ENCODE assay signal across 13 mouse cellular contexts in genomic region chr5:117347838-117348237, GRCm38 (mm10). TPM values are rescaled to one million over a fixed set of nuclear protein-coding genes. Genes with fewer than 3 reads are reported as not detected.
A peak's percentile ranks its signal among the peaks of the same experiment; 100 is the strongest.
DNase-seq lines count a peak whose midpoint lies in the region; ATAC-seq and TF ChIP-seq lines count a peak whose summit lies in the region.
"Had no signal": no experiment of that assay in that cellular context is flagged by ENCODE, and none has a peak within 500 bp of the region (broad histone marks: within the 10 kb centered on the region; RNA-seq: fewer than 3 reads in every experiment).

No protein-coding gene starts in this region.

- H3K4me1 ChIP-seq in heart, embryonic 11.5 days (ENCODE audit: control insufficient read depth, insufficient read depth, low read length), result no peaks in the 10 kb centered on the region
- H3K4me1 ChIP-seq in liver, embryonic 11.5 days (replicated peaks; ENCODE audit: control insufficient read depth, insufficient read depth, low read length), result no peaks in the 10 kb centered on the region
- no peaks in the 10 kb centered on the region for H3K4me1 ChIP-seq in liver, postnatal 0 days (ENCODE audit: insufficient read depth)
- H3K4me1 ChIP-seq in ES-E14 (ENCODE audit: control insufficient read depth in 2 of 2, insufficient read depth in 2 of 2, low read length in 2 of 2, poor library complexity in 1 of 2), result peaks cover 7 to 17% of the 10 kb centered on the region in 2 experiments
- H3K4me1 ChIP-seq in limb, embryonic 10.5 days, result peaks cover 16% of the 10 kb centered on the region
- no peaks in the 10 kb centered on the region for H3K4me1 ChIP-seq in lung, postnatal 0 days (ENCODE audit: insufficient read depth, low read depth, low read length)
- H3K4me1 ChIP-seq: limb, embryonic 12.5 days had no signal

- in situ Hi-C loops in ES-E14 (cut with MboI; ENCODE audit: low sequenced_read_pairs in 2 of 2, unreplicated experiment in 2 of 2), result no loop called here

- H3K27ac ChIP-seq in heart, embryonic 11.5 days (ENCODE audit: low read depth, low read length), result no peak overlapping the region
- no peak overlapping the region for H3K27ac ChIP-seq in liver, embryonic 11.5 days (ENCODE audit: low read depth, low read length)
- no peak overlapping the region for H3K27ac ChIP-seq in liver, postnatal 0 days (ENCODE audit: low read depth)
- H3K27ac ChIP-seq in ES-E14 (ENCODE audit: insufficient read depth, low read depth, low read length, poor library complexity, severe bottlenecking), result peak overlapping the region; percentile 54; the same call in 1 of the 2 replicates
- peak overlapping the region; percentile 25; the same call in 1 of the 2 replicates for H3K27ac ChIP-seq in limb, embryonic 10.5 days
- H3K27ac ChIP-seq in lung, postnatal 0 days (ENCODE audit: low read length), result no peak overlapping the region
- H3K27ac ChIP-seq: limb, embryonic 12.5 days had no signal

- no peak for ATAC-seq in heart, embryonic 11.5 days (replicated peaks; ENCODE audit: insufficient number of reproducible peaks, low FRiP score, low TSS enrichment)
- no peak for ATAC-seq in liver, embryonic 11.5 days (replicated peaks; ENCODE audit: low FRiP score)
- ATAC-seq in liver, postnatal 0 days, result no peak
- ATAC-seq in lung, postnatal 0 days, result no peak

- no peak for TF ChIP-seq CTCF in liver, postnatal 0 days (IDR thresholded peaks at IDR 0.05; ENCODE audit: low read depth)
- no peak for TF ChIP-seq CTCF in lung, postnatal 0 days (IDR thresholded peaks at IDR 0.05)

- WGBS in heart, embryonic 11.5 days (ENCODE audit: insufficient replicate concordance), result 85% methylated on average over 2 of the region's 2 CpGs
- WGBS in liver, embryonic 11.5 days, result 90% methylated on average over 2 of the region's 2 CpGs
- WGBS in liver, postnatal 0 days (ENCODE audit: insufficient replicate concordance), result 81% methylated on average over 2 of the region's 2 CpGs
- 93% methylated on average over 2 of the region's 2 CpGs for WGBS in limb, embryonic 10.5 days
- 90% methylated on average over 2 of the region's 2 CpGs for WGBS in lung, postnatal 0 days

- H3K27me3 ChIP-seq in heart, embryonic 11.5 days (ENCODE audit: control insufficient read depth, insufficient read depth, low read length), result no peaks in the 10 kb centered on the region
- no peaks in the 10 kb centered on the region for H3K27me3 ChIP-seq in liver, embryonic 11.5 days (replicated peaks; ENCODE audit: control insufficient read depth, insufficient read depth, low read length)
- no peaks in the 10 kb centered on the region for H3K27me3 ChIP-seq in liver, postnatal 0 days (ENCODE audit: insufficient read depth, low read length)
- no peaks in the 10 kb centered on the region for H3K27me3 ChIP-seq in limb, embryonic 10.5 days (ENCODE audit: low read depth, poor library complexity, severe bottlenecking)
- no peaks in the 10 kb centered on the region for H3K27me3 ChIP-seq in lung, postnatal 0 days (replicated peaks; ENCODE audit: insufficient read depth, low read length)
- H3K27me3 ChIP-seq: CH12.LX; limb, embryonic 12.5 days had no signal

- no peaks in the 10 kb centered on the region for H3K36me3 ChIP-seq in heart, embryonic 11.5 days (ENCODE audit: control insufficient read depth, insufficient read depth, low read length)
- no peaks in the 10 kb centered on the region for H3K36me3 ChIP-seq in liver, embryonic 11.5 days (ENCODE audit: control insufficient read depth, insufficient read depth, low read length)
- H3K36me3 ChIP-seq in liver, postnatal 0 days (replicated peaks; ENCODE audit: insufficient read depth, low read length), result no peaks in the 10 kb centered on the region
- H3K36me3 ChIP-seq in ES-E14 (ENCODE audit: control insufficient read depth, insufficient read depth, low read length, poor library complexity, severe bottlenecking), result peaks cover 9% of the 10 kb centered on the region; the same call in 1 of the 2 replicates
- 0 out of 2 replicates have a peak, but pooled peaks cover 3% of the 10 kb centered on the region for H3K36me3 ChIP-seq in limb, embryonic 10.5 days
- peaks cover 5% of the 10 kb centered on the region; the same call in 1 of the 2 replicates for H3K36me3 ChIP-seq in lung, postnatal 0 days (ENCODE audit: insufficient read depth, low read length)

- H3K4me2 ChIP-seq in heart, embryonic 11.5 days, result peak overlapping the region; percentile 34
- H3K4me2 ChIP-seq in liver, embryonic 11.5 days, result peak overlapping the region; percentile 12; the same call in 1 of the 2 replicates
- no peak overlapping the region for H3K4me2 ChIP-seq in liver, postnatal 0 days (ENCODE audit: low read depth, low read length)
- no peak overlapping the region for H3K4me2 ChIP-seq in lung, postnatal 0 days (replicated peaks; ENCODE audit: low read depth, low read length)
- H3K4me2 ChIP-seq: limb, embryonic 12.5 days; lung, embryonic 14.5 days had no signal

- H3K4me3 ChIP-seq in heart, embryonic 11.5 days (ENCODE audit: low read depth, low read length), result no peak overlapping the region
- no peak overlapping the region for H3K4me3 ChIP-seq in liver, embryonic 11.5 days (ENCODE audit: low read depth, low read length)
- H3K4me3 ChIP-seq in liver, postnatal 0 days (ENCODE audit: low read depth, low read length), result no peak overlapping the region
- peak overlapping the region; percentile 14 to 38; a peak in 3 of 4 replicates for H3K4me3 ChIP-seq in ES-E14 (ENCODE audit: insufficient read depth in 1 of 2, low read depth in 1 of 2, low read length in 2 of 2, poor library complexity in 1 of 2, severe bottlenecking in 1 of 2)
- no peak overlapping the region for H3K4me3 ChIP-seq in limb, embryonic 10.5 days
- H3K4me3 ChIP-seq in lung, postnatal 0 days (ENCODE audit: low read depth, low read length), result no peak overlapping the region
- H3K4me3 ChIP-seq: limb, embryonic 12.5 days had no signal

- no peaks in the 10 kb centered on the region for H3K9me3 ChIP-seq in heart, embryonic 11.5 days (replicated peaks; ENCODE audit: control insufficient read depth, low read length)
- H3K9me3 ChIP-seq in liver, embryonic 11.5 days (ENCODE audit: control insufficient read depth, low read length), result no peaks in the 10 kb centered on the region
- no peaks in the 10 kb centered on the region for H3K9me3 ChIP-seq in liver, postnatal 0 days (ENCODE audit: low read length)
- H3K9me3 ChIP-seq in ES-E14 (ENCODE audit: control insufficient read depth, insufficient read depth, low read depth, low read length), result no peaks in the 10 kb centered on the region
- H3K9me3 ChIP-seq in limb, embryonic 10.5 days (replicated peaks), result no peaks in the 10 kb centered on the region
- no peaks in the 10 kb centered on the region for H3K9me3 ChIP-seq in lung, postnatal 0 days (ENCODE audit: low read length)

- DNase-seq in heart, adult 18-20 months, result no peak
- DNase-seq in liver, embryonic 11.5 days (ENCODE audit: low spot score), result no peak
- no peak for DNase-seq in liver, postnatal 0 days
- no peak for DNase-seq in ES-E14 (ENCODE audit: low read depth, low spot score)
- DNase-seq in limb, embryonic 10.5 days (ENCODE audit: low spot score), result no peak
- DNase-seq in lung, postnatal 0 days (ENCODE audit: low spot score), result no peak
- DNase-seq in heart, postnatal 25 days (ENCODE audit: low spot score), result no peak
- DNase-seq: thymus, postnatal 4 days had no signal

- intact Hi-C loops in heart, postnatal 25 days (cut with DNase I), result no loop called here

- TF ChIP-seq EP300 in liver, postnatal 0 days (IDR thresholded peaks at IDR 0.05; ENCODE audit: low read depth), result no peak
- TF ChIP-seq EP300 in lung, postnatal 0 days (IDR thresholded peaks at IDR 0.05), result no peak

- no peak overlapping the region for H3K9ac ChIP-seq in heart, embryonic 11.5 days (ENCODE audit: low read depth, low read length)
- H3K9ac ChIP-seq in liver, embryonic 11.5 days (ENCODE audit: low read depth, low read length), result no peak overlapping the region
- H3K9ac ChIP-seq in liver, postnatal 0 days (replicated peaks), result no peak overlapping the region
- H3K9ac ChIP-seq in ES-E14 (ENCODE audit: insufficient read depth, low read depth, low read length, poor library complexity, severe bottlenecking), result peak overlapping the region; percentile 60; the same call in 1 of the 2 replicates
- H3K9ac ChIP-seq in lung, postnatal 0 days (replicated peaks; ENCODE audit: low read depth), result no peak overlapping the region
- H3K9ac ChIP-seq: forebrain, postnatal 0 days; limb, embryonic 12.5 days; lung, embryonic 14.5 days had no signal

TF ChIP-seq in ES-E14, 5 proteins besides CTCF, POLR2A, EP300 and RAD21 (continues in another document):
- TF ChIP-seq ZNF384 (IDR thresholded peaks at IDR 0.05; ENCODE audit: low read depth, low read length), result no peak

RNA-seq across cellular contexts. Expression of gene Wsb2, which starts 9.3 kb away (rescaled TPM):
- 77.0 and 88.9 TPM in 2 replicates for polyA plus RNA-seq in heart, embryonic 11.5 days (2014; fragmentation: Nextera tagmentation; extraction: Ambion mirVana)
- 100 to 1,000 TPM in 1 of 2 experiments, 10 to 100 TPM in 1; 95.7 to 123 TPM for total RNA-seq in heart, adult 18-20 months (2021)
- polyA plus RNA-seq in liver, embryonic 11.5 days (2014; fragmentation: Nextera tagmentation; extraction: Ambion mirVana), result 36.3 and 45.8 TPM in 2 replicates
- polyA plus RNA-seq in liver, postnatal 0 days (2015; fragmentation: Nextera tagmentation; extraction: Ambion mirVana), result 31.7 and 32.3 TPM in 2 replicates
- total RNA-seq in ES-E14 (2012; rRNA removed), result 76.7 and 84.5 TPM in 2 replicates
- 37.2 and 41.7 TPM in 2 replicates for polyA plus RNA-seq in limb, embryonic 10.5 days (2016; fragmentation: Nextera tagmentation; extraction: Ambion mirVana)
- 63.7 and 72.0 TPM in 2 replicates for polyA plus RNA-seq in lung, postnatal 0 days (2015; fragmentation: Nextera tagmentation; extraction: Ambion mirVana)
- 10 to 100 TPM; 98.6 to 98.9 TPM for total RNA-seq in heart, postnatal 25 days (2021)

RNA-seq across cellular contexts. Expression of gene Vsig10, which starts 29.0 kb away (rescaled TPM):
- polyA plus RNA-seq in heart, embryonic 11.5 days (2014; fragmentation: Nextera tagmentation; extraction: Ambion mirVana), result 4.4 and 4.7 TPM in 2 replicates
- total RNA-seq in heart, adult 18-20 months (2021), result 1 to 10 TPM; 7.2 to 7.7 TPM
- 1.4 and 2.2 TPM in 2 replicates for polyA plus RNA-seq in liver, embryonic 11.5 days (2014; fragmentation: Nextera tagmentation; extraction: Ambion mirVana)
- polyA plus RNA-seq in liver, postnatal 0 days (2015; fragmentation: Nextera tagmentation; extraction: Ambion mirVana), result 2.1 and 2.9 TPM in 2 replicates
- total RNA-seq in ES-E14 (2012; rRNA removed), result 11.7 and 25.7 TPM in 2 replicates
- 3.1 and 4.4 TPM in 2 replicates for polyA plus RNA-seq in limb, embryonic 10.5 days (2016; fragmentation: Nextera tagmentation; extraction: Ambion mirVana)
- polyA plus RNA-seq in lung, postnatal 0 days (2015; fragmentation: Nextera tagmentation; extraction: Ambion mirVana), result 19.7 and 23.7 TPM in 2 replicates
- total RNA-seq in heart, postnatal 25 days (2021), result 10 to 100 TPM; 11.1 to 12.9 TPM

RNA-seq across cellular contexts. Expression of gene Rfc5, which starts 41.0 kb away (rescaled TPM):
- 73.7 and 77.8 TPM in 2 replicates for polyA plus RNA-seq in heart, embryonic 11.5 days (2014; fragmentation: Nextera tagmentation; extraction: Ambion mirVana)
- 1 to 10 TPM; 2.4 to 4.0 TPM for total RNA-seq in heart, adult 18-20 months (2021)
- 121 and 131 TPM in 2 replicates for polyA plus RNA-seq in liver, embryonic 11.5 days (2014; fragmentation: Nextera tagmentation; extraction: Ambion mirVana)
- polyA plus RNA-seq in liver, postnatal 0 days (2015; fragmentation: Nextera tagmentation; extraction: Ambion mirVana), result 18.8 and 23.9 TPM in 2 replicates
- 173 and 188 TPM in 2 replicates for total RNA-seq in ES-E14 (2012; rRNA removed)
- 159 and 167 TPM in 2 replicates for polyA plus RNA-seq in limb, embryonic 10.5 days (2016; fragmentation: Nextera tagmentation; extraction: Ambion mirVana)
- 17.4 and 18.2 TPM in 2 replicates for polyA plus RNA-seq in lung, postnatal 0 days (2015; fragmentation: Nextera tagmentation; extraction: Ambion mirVana)
- 1 to 10 TPM; 2.9 to 6.0 TPM for total RNA-seq in heart, postnatal 25 days (2021)

Comparison
In these comparisons a context has a peak if more than half of its experiments do, and no peak if none do; other contexts are left out.
1. H3K4me2 ChIP-seq: peak in heart, embryonic 11.5 days (single experiment) and liver, embryonic 11.5 days (single experiment); none in liver, postnatal 0 days (single experiment) and lung, postnatal 0 days (single experiment).
2. H3K27ac ChIP-seq: peak in ES-E14 (single experiment) and limb, embryonic 10.5 days (single experiment); none in heart, embryonic 11.5 days (single experiment), liver, embryonic 11.5 days (single experiment), liver, postnatal 0 days (single experiment) and lung, postnatal 0 days (single experiment).
3. H3K4me3 ChIP-seq: peak in ES-E14 (2 of 2); none in heart, embryonic 11.5 days (single experiment), liver, embryonic 11.5 days (single experiment), liver, postnatal 0 days (single experiment), limb, embryonic 10.5 days (single experiment) and lung, postnatal 0 days (single experiment).